Mouse (Mus musculus) neural tube, embryonic 11.5 days (tissue): ENCODE measurements at regions not wholly inside any gene's neighbourhood (a gene's known extent, or its start where the extent isn't known, plus 50 kb on each side); places are given as distances from the start of the nearest gene placed in this dataset.
A peak's percentile ranks its signal among the peaks of the same experiment; 100 is the strongest.

ENCODE experiments used
- ATAC-seq: fragments of 200-750 bp; cut with Nextera tagmentation; 2 replicates; pipeline ENCODE4 v1.8.0; 2017; ENCODE audit warnings: moderate number of reproducible peaks, mild to moderate bottlenecking, moderate TSS enrichment, moderate library complexity; ENCODE audit not compliant: insufficient read depth, low FRiP score, low TSS enrichment
- DNase-seq: peaks from one replicate; pipeline ENCODE4 v3.0.0-alpha.2; 2015; ENCODE audit warnings: low spot score
- H3K27ac ChIP-seq: fragments of 300-500 bp; sonication (generic); 2 replicates; pipeline ENCODE4 v1.5.1; 2014; ENCODE audit warnings: low read depth, mild to moderate bottlenecking, low read length
- H3K27me3 ChIP-seq: fragments of 300-500 bp; sonication (generic); 2 replicates; pipeline ENCODE4 v1.6.1; 2014; ENCODE audit warnings: mild to moderate bottlenecking, low read length, mixed read lengths; ENCODE audit not compliant: control insufficient read depth, insufficient read depth
- H3K36me3 ChIP-seq: fragments of 300-500 bp; sonication (generic); 2 replicates; pipeline ENCODE4 v1.6.1; 2014; ENCODE audit warnings: mild to moderate bottlenecking, low read length, moderate library complexity, mixed read lengths; ENCODE audit not compliant: control insufficient read depth, insufficient read depth
- H3K4me1 ChIP-seq: fragments of 300-500 bp; sonication (generic); 2 replicates; pipeline ENCODE4 v1.6.1; 2014; ENCODE audit warnings: low read length, mixed read lengths; ENCODE audit not compliant: control insufficient read depth, insufficient read depth
- H3K4me2 ChIP-seq: fragments of 300-500 bp; sonication (generic); 2 replicates; pipeline ENCODE4 v1.6.1; 2014; ENCODE audit warnings: low read depth, mild to moderate bottlenecking, moderate library complexity
- H3K4me3 ChIP-seq: fragments of 300-500 bp; sonication (generic); 2 replicates; pipeline ENCODE4 v1.5.1; 2014; ENCODE audit warnings: low read depth, low read length
- H3K9ac ChIP-seq: fragments of 300-500 bp; sonication (generic); 2 replicates; pipeline ENCODE4 v1.6.1; 2014; ENCODE audit warnings: mild to moderate bottlenecking, low read length
- H3K9me3 ChIP-seq: fragments of 300-500 bp; sonication (generic); 2 replicates; pipeline ENCODE4 v1.6.1; 2016; ENCODE audit warnings: low read length; ENCODE audit not compliant: control insufficient read depth
- WGBS: fragments of 180-500 bp; shearing (Covaris S2); extraction: QIAGEN DNeasy Blood & Tissue Kit; methylation state at CpG from one replicate; pipeline ENCODE4 v1.1.7; 2014; 5-methylcytosine and 5-hydroxymethylcytosine counted together

GRCm38 (mm10) chr9:83707361-83707760 is 98.7 kb downstream of the Elovl4 start:
- Histone ChIP-seq H3K36me3 (no peaks in the 10 kb centered on the region), H3K27ac (no peak overlapping the region), H3K27me3 (no peaks in the 10 kb centered on the region), H3K4me1 (no peaks in the 10 kb centered on the region), H3K9me3 (no peaks in the 10 kb centered on the region), H3K4me2 (no peak overlapping the region), H3K4me3 (no peak overlapping the region), H3K9ac (no peak overlapping the region)
- 78% methylated on average over 3 of the region's 3 CpGs for WGBS
- no peak for DNase-seq
- no peak for ATAC-seq

- Histone ChIP-seq H3K27ac (no peak overlapping the region), H3K9ac (no peak overlapping the region), H3K9me3 (no peaks in the 10 kb centered on the region), H3K4me3 (no peak overlapping the region), H3K4me1 (no peaks in the 10 kb centered on the region), H3K4me2 (no peak overlapping the region), H3K27me3 (no peaks in the 10 kb centered on the region), H3K36me3 (no peaks in the 10 kb centered on the region)
- WGBS = 82% methylated on average over 6 of the region's 6 CpGs
- DNase-seq (no peak), ATAC-seq (no peak)
These were observed 100.0 kb downstream of the Elovl4 start for GRCm38 (mm10) chr9:83706071-83706470.

- no peak overlapping the region for H3K27ac ChIP-seq
- H3K27me3 ChIP-seq = no peaks in the 10 kb centered on the region
- no peak for DNase-seq
- no peak overlapping the region for H3K9ac ChIP-seq
- no peak for ATAC-seq
- no peak overlapping the region for H3K4me2 ChIP-seq
- no peaks in the 10 kb centered on the region for H3K9me3 ChIP-seq
- H3K4me1 ChIP-seq = no peaks in the 10 kb centered on the region
- H3K36me3 ChIP-seq = no peaks in the 10 kb centered on the region
- H3K4me3 ChIP-seq = no peak overlapping the region
These were observed 101.9 kb downstream of the Elovl4 start for GRCm38 (mm10) chr9:83704186-83704585.

DNA sequence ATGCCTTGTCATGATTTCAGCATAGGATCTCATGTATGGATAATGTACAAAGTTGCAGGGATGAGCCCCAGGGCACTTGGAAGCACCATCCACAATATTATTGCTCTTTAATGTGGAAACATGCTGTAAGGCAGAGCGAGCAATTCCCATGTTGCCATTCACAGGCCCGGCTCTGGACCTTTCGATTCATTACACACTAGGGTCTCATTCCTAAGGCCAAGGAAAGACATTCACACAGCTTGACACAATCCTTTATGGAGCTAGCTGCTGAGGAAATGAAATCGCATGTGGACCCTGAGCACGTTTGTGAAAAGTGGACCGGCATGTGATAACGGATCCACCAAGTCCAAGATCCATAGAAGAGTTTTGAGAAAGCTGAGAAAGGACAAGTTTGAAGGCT is 105.2 kb downstream of the Elovl4 start:
- DNase-seq (no peak), ATAC-seq (no peak)
- no peak overlapping the region for H3K4me3 ChIP-seq
- H3K27me3 ChIP-seq = no peaks in the 10 kb centered on the region
- no peak overlapping the region for H3K27ac ChIP-seq
- no peaks in the 10 kb centered on the region for H3K9me3 ChIP-seq
- H3K4me1 ChIP-seq = no peaks in the 10 kb centered on the region
- 84% methylated on average over 7 of the region's 7 CpGs for WGBS
- H3K4me2 ChIP-seq = no peak overlapping the region
- no peak overlapping the region for H3K9ac ChIP-seq
- H3K36me3 ChIP-seq = no peaks in the 10 kb centered on the region

DNA sequence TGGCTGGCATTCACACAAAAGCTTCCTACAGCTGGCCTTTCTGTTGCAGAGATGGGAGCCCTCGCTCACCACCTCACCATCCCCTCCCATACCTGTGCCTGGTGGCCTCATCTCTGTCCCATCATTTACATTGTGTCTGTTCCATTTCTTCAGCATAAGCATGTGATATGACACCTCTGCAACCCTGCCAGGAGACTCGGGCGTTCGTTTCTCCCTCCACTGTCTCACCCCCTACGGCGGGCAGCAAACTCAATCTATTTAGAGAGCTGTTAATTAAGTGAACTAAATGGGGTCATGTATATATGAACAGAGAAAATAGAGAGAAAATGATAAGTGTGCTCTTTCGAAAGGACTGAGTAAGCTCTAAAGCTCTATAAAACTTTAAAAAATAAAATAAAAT is 106.0 kb downstream of the Elovl4 start:
- no peak for ATAC-seq
- WGBS = 86% methylated on average over 7 of the region's 7 CpGs

DNA sequence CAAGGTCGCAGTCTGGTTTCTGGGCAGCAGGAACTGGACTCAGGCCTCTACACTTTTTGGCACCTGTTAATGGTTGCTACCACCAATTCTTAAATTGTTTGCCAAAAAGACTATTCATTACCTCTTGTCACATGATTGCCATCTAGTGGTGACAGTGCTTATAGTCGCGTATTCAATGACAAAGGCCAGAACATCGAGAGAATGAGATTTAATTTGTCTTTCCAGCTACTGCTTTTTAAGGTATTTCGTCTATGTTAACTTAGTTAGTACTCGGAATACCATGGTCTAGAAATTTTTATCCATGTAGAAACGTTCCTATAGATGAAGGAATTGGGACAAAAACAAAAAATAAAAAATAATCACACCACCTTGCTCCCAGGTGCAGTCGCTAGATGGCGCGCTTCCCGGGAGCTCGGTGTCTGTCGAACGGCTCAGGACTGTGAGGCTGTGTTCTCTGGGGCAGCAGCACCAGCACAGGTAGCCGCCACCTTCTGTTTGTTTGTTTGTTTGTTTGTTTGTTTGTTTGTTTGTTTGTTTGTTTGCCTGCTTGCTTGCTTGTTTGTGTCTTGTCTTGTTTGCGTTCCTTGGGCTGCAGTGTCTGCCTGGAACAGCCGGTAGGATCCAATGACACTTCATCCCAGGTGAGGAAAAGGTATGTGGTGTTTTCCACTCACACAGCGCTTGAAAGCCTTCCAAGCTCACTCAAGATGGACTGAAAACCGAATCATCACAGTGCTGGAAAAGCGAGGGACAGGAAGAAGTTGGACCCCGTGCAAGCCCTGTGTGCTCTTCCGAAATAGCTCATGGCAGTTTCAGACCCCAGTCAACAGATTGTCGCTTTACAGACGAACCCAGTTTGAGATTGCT is 114.5 kb downstream of the Elovl4 start:
- Histone ChIP-seq H3K27me3 (no peaks in the 10 kb centered on the region), H3K4me1 (no peaks in the 10 kb centered on the region; the same call in 1 of the 2 replicates), H3K4me3 (0 out of 2 replicates have a peak overlapping the region, but pooled peaks have one; percentile 3), H3K27ac (no peak overlapping the region), H3K36me3 (no peaks in the 10 kb centered on the region), H3K4me2 (peak overlapping the region; percentile 3; the same call in 1 of the 2 replicates), H3K9me3 (no peaks in the 10 kb centered on the region), H3K9ac (no peak overlapping the region; the same call in 1 of the 2 replicates)
- WGBS = 24% methylated on average over 24 of the region's 24 CpGs
- ATAC-seq = peak; percentile 72; the same call in 1 of the 2 replicates
- DNase-seq = peak; percentile 75

More for the DNA sequence above, 106.0 kb downstream of the Elovl4 start:
- Histone ChIP-seq H3K9me3 (no peaks in the 10 kb centered on the region), H3K4me3 (no peak overlapping the region), H3K36me3 (no peaks in the 10 kb centered on the region), H3K27ac (no peak overlapping the region), H3K4me2 (no peak overlapping the region), H3K9ac (no peak overlapping the region), H3K27me3 (no peaks in the 10 kb centered on the region), H3K4me1 (no peaks in the 10 kb centered on the region)
- no peak for DNase-seq
